Mouse (Mus musculus) heart, embryonic 13.5 days (tissue): ENCODE data around the gene Slc16a6. TPM values are rescaled to one million over a fixed set of nuclear protein-coding genes. Genes with fewer than 3 reads are reported as not detected.

ENCODE experiments used
- ATAC-seq: fragments of 200-750 bp; cut with Nextera tagmentation; 2 replicates; pipeline ENCODE4 v1.8.0; 2017; ENCODE audit warnings: moderate TSS enrichment; ENCODE audit not compliant: insufficient number of reproducible peaks, low FRiP score, low TSS enrichment; ENCODE audit errors: extremely low read depth
- H3K27ac ChIP-seq: fragments of 300-500 bp; sonication (generic); replicated peaks from 2 replicates; pipeline ENCODE4 v1.5.1; 2015; ENCODE audit warnings: moderate library complexity, mild to moderate bottlenecking, inconsistent platforms
- H3K27me3 ChIP-seq: fragments of 300-500 bp; sonication (generic); replicated peaks from 2 replicates; pipeline ENCODE4 v1.6.1; 2015; ENCODE audit warnings: mild to moderate bottlenecking, inconsistent platforms
- H3K36me3 ChIP-seq: fragments of 300-500 bp; sonication (generic); 2 replicates; pipeline ENCODE4 v1.6.1; 2015; ENCODE audit warnings: mild to moderate bottlenecking, inconsistent platforms
- H3K4me1 ChIP-seq: fragments of 300-500 bp; sonication (generic); 2 replicates; pipeline ENCODE4 v1.6.1; 2015; ENCODE audit warnings: inconsistent platforms
- H3K4me2 ChIP-seq: fragments of 300-500 bp; sonication (generic); 2 replicates; pipeline ENCODE4 v1.6.1; 2015; ENCODE audit warnings: inconsistent platforms, mild to moderate bottlenecking, moderate library complexity
- H3K4me3 ChIP-seq: fragments of 300-500 bp; sonication (generic); 2 replicates; pipeline ENCODE4 v1.5.1; 2015; ENCODE audit warnings: moderate library complexity, mild to moderate bottlenecking, inconsistent platforms
- H3K9ac ChIP-seq: fragments of 300-500 bp; sonication (generic); 2 replicates; pipeline ENCODE4 v1.6.1; 2015; ENCODE audit warnings: inconsistent platforms, mild to moderate bottlenecking, moderate library complexity
- H3K9me3 ChIP-seq: fragments of 300-500 bp; sonication (generic); 2 replicates; pipeline ENCODE4 v1.6.1; 2016; ENCODE audit warnings: inconsistent platforms
- WGBS: fragments of 180-500 bp; shearing (Covaris S2); methylation state at CpG from one replicate; pipeline ENCODE4 v1.1.7; 2015; ENCODE audit warnings: mixed read lengths; 5-methylcytosine and 5-hydroxymethylcytosine counted together
- polyA plus RNA-seq: library from polyadenylated mRNA; unstranded; fragments of >200 nt; fragmentation: Nextera tagmentation; extraction: Ambion mirVana; gene quantifications from 2 replicates; pipeline ENCODE4 v1.2.1, GENCODE M21; 2015

Gene Slc16a6
- 9.6 and 9.7 TPM in 2 replicates for polyA plus RNA-seq

DNA sequence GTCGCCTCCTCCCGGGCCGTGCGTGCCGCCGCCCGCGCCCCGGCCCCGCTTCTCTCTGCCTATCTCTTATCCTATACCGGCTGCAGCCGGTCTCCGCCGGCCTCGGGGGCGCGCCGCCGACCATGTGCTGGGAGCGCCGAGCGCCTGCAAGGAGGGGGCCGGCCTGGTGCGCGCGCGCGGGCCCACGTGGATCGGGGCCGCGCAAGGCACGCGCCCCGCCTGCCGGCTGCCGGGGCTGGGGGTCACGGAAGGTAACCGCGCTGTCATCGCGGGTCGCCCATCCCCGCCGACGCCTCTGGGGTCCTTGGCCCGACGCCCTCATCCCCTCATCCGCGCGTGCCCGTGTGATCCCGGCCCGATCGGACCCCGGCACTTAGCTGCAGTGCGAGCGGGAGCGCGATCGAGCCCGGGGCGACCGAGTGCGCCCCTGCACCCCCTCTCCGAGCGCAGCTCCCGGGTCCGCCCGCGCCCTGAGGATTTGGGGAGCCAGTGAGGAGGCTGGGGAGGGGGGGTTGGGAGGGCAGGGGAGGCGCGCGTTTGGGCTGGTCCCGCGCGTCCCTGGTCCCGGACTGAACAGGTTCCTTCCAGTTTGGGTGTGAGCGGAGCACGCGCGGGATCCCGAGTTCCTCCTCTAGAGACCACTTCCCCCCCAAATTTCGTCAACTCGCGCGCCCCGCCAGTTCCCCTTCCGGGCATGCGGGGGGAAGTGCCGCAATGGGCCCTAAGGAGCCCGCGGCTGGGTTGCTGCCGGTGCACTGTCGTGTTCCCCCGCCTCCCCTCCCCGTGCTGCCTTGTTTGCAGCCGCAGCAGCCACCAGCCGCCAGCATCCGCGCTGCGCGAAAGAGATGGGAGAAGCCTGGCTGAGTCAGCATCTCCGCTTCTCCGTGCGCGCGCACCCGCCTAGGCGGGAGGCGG is at the start of gene Slc16a6, which contains the start of gene Arsg:
Gene Slc16a6 (minus strand): TSS at position 428 of the 915 bp plus-strand sequence.
Gene Arsg (plus strand): TSS at position 204 of the 915 bp plus-strand sequence.
- peak; percentile 69 for ATAC-seq
- no peaks in the 10 kb centered on the region for H3K9me3 ChIP-seq
- H3K9ac ChIP-seq: peak within 1 kb of the TSS; percentile 92
- peaks cover 45% of the 10 kb centered on the region for H3K4me1 ChIP-seq
- peak within 1 kb of the TSS; percentile 90 for H3K4me2 ChIP-seq
- peak within 1 kb of the TSS; percentile 89 for H3K27ac ChIP-seq
- H3K36me3 ChIP-seq: no peaks in the 10 kb centered on the region
- under 1% methylated on average over 105 of the region's 111 CpGs for WGBS
- peaks cover 19% of the 10 kb centered on the region for H3K27me3 ChIP-seq
- peak within 1 kb of the TSS; percentile 87 for H3K4me3 ChIP-seq

GRCm38 (mm10) chr11:109520958-109521357 is 47.6 kb upstream of the Slc16a6 start:
- Histone ChIP-seq H3K4me2 (no peak overlapping the region), H3K4me1 (no peaks in the 10 kb centered on the region), H3K27me3 (no peaks in the 10 kb centered on the region), H3K4me3 (no peak overlapping the region), H3K9ac (no peak overlapping the region), H3K27ac (no peak overlapping the region), H3K9me3 (no peaks in the 10 kb centered on the region), H3K36me3 (no peaks in the 10 kb centered on the region)
- no peak for ATAC-seq
- 33% methylated on average over 7 of the region's 7 CpGs for WGBS

GRCm38 (mm10) chr11:109517816-109518215 is 44.4 kb upstream of the Slc16a6 start:
- H3K27me3 ChIP-seq: no peaks in the 10 kb centered on the region
- no peak overlapping the region for H3K27ac ChIP-seq
- H3K9ac ChIP-seq: no peak overlapping the region
- no peak overlapping the region for H3K4me3 ChIP-seq
- WGBS: 67% methylated on average over 3 of the region's 3 CpGs
- no peak for ATAC-seq
- no peak overlapping the region for H3K4me2 ChIP-seq
- no peaks in the 10 kb centered on the region for H3K4me1 ChIP-seq
- H3K9me3 ChIP-seq: no peaks in the 10 kb centered on the region
- no peaks in the 10 kb centered on the region for H3K36me3 ChIP-seq

GRCm38 (mm10) chr11:109517330-109517729 is 43.9 kb upstream of the Slc16a6 start:
- Histone ChIP-seq H3K4me2 (no peak overlapping the region), H3K9ac (no peak overlapping the region), H3K27me3 (no peaks in the 10 kb centered on the region), H3K27ac (no peak overlapping the region), H3K4me3 (no peak overlapping the region), H3K36me3 (no peaks in the 10 kb centered on the region), H3K9me3 (no peaks in the 10 kb centered on the region), H3K4me1 (no peaks in the 10 kb centered on the region)
- no peak for ATAC-seq
- WGBS: 81% methylated on average over 11 of the region's 11 CpGs

DNA sequence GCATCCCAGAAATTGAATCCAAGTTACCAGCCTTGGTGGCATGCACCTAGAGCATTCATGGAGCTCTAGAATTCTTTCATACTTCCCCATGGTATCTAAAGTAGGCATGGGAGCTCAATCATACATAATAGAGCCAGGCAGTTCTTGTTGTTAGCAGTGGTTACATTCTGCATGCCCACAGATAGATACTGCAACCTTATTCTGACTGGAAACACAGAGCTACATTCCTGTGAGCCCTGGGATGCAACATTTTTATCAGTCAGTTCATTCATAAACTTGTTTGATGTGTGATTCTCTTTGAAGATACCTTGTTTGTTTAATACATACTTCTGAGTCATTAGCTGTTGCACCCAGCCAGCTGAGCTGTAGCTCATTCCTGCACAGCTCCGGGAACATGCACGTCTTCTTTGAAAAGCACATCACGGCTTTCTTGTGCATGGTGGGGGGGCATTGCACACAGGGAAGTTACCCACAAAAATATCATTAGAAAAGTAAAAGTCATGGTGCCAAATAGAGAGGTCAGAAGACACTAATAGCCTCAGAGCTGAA is 40.7 kb upstream of the Slc16a6 start:
- 83% methylated on average over 3 of the region's 3 CpGs for WGBS
- H3K27me3 ChIP-seq: no peaks in the 10 kb centered on the region
- no peaks in the 10 kb centered on the region for H3K4me1 ChIP-seq
- H3K4me3 ChIP-seq: no peak overlapping the region
- ATAC-seq: no peak
- no peak overlapping the region for H3K4me2 ChIP-seq
- H3K9ac ChIP-seq: no peak overlapping the region
- no peak overlapping the region for H3K27ac ChIP-seq
- no peaks in the 10 kb centered on the region for H3K9me3 ChIP-seq
- H3K36me3 ChIP-seq: no peaks in the 10 kb centered on the region

DNA sequence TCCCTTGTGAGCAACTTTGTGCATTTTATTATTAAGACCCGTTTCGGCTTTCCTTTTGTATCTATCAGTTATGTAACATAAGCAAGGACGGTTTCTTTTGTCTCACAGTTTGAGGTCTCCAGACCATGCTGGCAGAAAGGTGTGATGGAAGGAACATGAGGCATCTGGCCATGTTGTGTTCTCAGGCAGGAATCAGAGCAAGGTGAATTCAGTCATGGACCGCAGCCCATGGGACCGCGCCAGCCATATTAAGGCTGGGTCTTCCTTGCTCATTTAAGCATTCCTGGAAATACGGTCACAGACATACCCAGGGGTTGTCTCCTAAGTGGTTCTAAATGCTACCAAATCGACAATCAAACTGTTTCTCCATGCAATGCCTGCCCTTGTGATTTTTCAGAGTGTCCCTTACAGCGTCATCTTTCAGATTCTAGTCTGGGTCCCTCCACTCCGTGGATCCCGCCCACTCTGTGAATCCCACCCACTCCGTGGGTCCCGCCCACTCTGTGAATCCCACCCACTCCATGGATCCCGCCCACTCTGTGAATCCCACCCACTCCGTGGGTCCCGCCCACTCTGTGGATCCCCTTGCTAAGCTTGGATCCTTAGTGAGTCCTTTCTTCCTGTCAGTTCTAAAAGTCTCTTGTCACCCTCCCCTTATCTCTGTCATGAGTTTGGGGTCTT is 39.7 kb upstream of the Slc16a6 start:
- no peak; the same call in 1 of the 2 replicates for ATAC-seq
- Histone ChIP-seq H3K9ac (no peak overlapping the region), H3K9me3 (no peaks in the 10 kb centered on the region), H3K4me3 (no peak overlapping the region), H3K4me1 (no peaks in the 10 kb centered on the region), H3K4me2 (no peak overlapping the region), H3K27me3 (no peaks in the 10 kb centered on the region), H3K27ac (no peak overlapping the region), H3K36me3 (no peaks in the 10 kb centered on the region)
- 74% methylated on average over 16 of the region's 16 CpGs for WGBS

GRCm38 (mm10) chr11:109507068-109507467 is 33.7 kb upstream of the Slc16a6 start:
- Histone ChIP-seq H3K9ac (no peak overlapping the region), H3K27me3 (no peaks in the 10 kb centered on the region), H3K27ac (no peak overlapping the region), H3K9me3 (no peaks in the 10 kb centered on the region), H3K4me3 (no peak overlapping the region), H3K36me3 (no peaks in the 10 kb centered on the region), H3K4me2 (no peak overlapping the region), H3K4me1 (peaks cover 6% of the 10 kb centered on the region)
- WGBS: 50% methylated on average over 3 of the region's 3 CpGs
- no peak for ATAC-seq

GRCm38 (mm10) chr11:109505823-109506222 is 32.4 kb upstream of the Slc16a6 start:
- H3K9me3 ChIP-seq: no peaks in the 10 kb centered on the region
- no peak for ATAC-seq
- no peaks in the 10 kb centered on the region for H3K36me3 ChIP-seq
- no peak overlapping the region for H3K4me3 ChIP-seq
- no peak overlapping the region for H3K27ac ChIP-seq
- H3K9ac ChIP-seq: no peak overlapping the region
- no peak overlapping the region for H3K4me2 ChIP-seq
- 87% methylated on average over 4 of the region's 4 CpGs for WGBS
- peaks cover 6% of the 10 kb centered on the region for H3K4me1 ChIP-seq
- no peaks in the 10 kb centered on the region for H3K27me3 ChIP-seq

DNA sequence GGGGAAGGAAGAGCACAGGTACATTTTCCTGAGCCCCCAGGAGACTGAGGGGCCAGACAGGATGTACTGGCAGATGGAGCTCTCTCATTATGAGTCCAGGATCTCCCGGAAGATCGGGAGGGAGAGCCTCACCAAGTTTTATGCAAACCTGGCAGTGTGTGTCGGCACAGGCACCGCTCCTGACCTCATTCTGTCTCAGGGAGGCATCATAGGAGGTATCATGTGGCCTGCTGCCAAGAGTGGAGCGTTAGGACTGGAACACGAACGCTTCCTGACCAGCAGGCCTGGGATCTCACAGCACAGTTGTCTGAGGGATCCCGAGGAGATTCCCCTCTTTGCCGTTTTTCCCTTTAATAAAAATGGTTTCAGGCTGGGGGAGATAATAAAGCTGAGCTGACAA is 31.6 kb upstream of the Slc16a6 start:
- no peaks in the 10 kb centered on the region for H3K27me3 ChIP-seq
- WGBS: 38% methylated on average over 9 of the region's 9 CpGs
- H3K9me3 ChIP-seq: no peaks in the 10 kb centered on the region
- H3K27ac ChIP-seq: no peak overlapping the region
- H3K4me2 ChIP-seq: no peak overlapping the region
- ATAC-seq: no peak
- peaks cover 6% of the 10 kb centered on the region for H3K4me1 ChIP-seq
- H3K4me3 ChIP-seq: no peak overlapping the region
- H3K36me3 ChIP-seq: no peaks in the 10 kb centered on the region
- H3K9ac ChIP-seq: no peak overlapping the region

DNA sequence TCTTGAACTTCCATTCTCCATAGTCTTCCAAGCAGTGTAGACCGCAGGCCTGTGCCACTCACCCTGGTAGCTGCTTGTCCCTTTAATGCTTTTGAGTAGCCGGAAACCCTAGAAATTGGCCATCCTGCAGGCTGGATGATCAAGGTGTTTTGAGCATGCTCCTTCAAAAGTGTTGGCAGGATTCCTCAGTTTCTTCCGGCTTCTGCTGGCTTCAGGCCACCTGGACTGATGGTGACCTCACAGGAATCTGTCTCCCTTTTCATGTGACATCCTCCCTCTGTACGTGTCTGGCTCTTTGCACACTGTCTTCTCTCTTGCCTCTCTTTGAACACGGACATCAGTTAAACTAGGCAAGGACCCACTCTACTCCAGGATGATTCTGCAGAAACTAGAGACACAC is 26.8 kb upstream of the Slc16a6 start:
- 68% methylated on average over 5 of the region's 5 CpGs for WGBS
- Histone ChIP-seq H3K9ac (no peak overlapping the region), H3K27ac (no peak overlapping the region), H3K4me1 (peaks cover 18% of the 10 kb centered on the region), H3K9me3 (no peaks in the 10 kb centered on the region), H3K27me3 (0 out of 2 replicates have a peak, but pooled peaks cover 3% of the 10 kb centered on the region), H3K4me2 (no peak overlapping the region), H3K36me3 (no peaks in the 10 kb centered on the region), H3K4me3 (no peak overlapping the region)
- ATAC-seq: no peak

DNA sequence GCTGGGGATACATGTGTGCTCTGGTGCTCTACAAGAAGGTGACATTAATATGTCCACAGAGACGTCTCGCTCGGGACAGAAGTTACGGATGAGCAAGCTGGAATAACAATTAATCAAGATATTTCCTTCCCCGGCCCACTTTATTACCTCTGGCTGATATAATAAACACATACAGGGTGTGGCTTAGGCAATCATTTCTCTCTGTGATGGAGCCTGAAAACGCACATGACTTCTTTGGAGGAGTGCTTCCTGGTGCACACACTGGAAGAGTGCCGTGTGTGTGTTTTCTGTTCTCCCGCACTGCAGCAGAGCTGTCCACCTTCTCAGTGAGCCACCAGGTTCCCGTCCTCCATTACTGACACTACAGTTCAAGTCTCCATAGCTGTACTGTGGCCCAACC is 24.6 kb upstream of the Slc16a6 start:
- H3K4me2 ChIP-seq: no peak overlapping the region
- H3K4me1 ChIP-seq: peaks cover 22% of the 10 kb centered on the region
- no peaks in the 10 kb centered on the region for H3K36me3 ChIP-seq
- no peak overlapping the region for H3K4me3 ChIP-seq
- no peak overlapping the region for H3K9ac ChIP-seq
- ATAC-seq: no peak
- H3K27me3 ChIP-seq: 0 out of 2 replicates have a peak, but pooled peaks cover 3% of the 10 kb centered on the region
- no peaks in the 10 kb centered on the region for H3K9me3 ChIP-seq
- 80% methylated on average over 9 of the region's 9 CpGs for WGBS
- no peak overlapping the region for H3K27ac ChIP-seq
